Mouse (Mus musculus): ENCODE data around the gene Mthfsd. TPM values are rescaled to one million over a fixed set of nuclear protein-coding genes. Genes with fewer than 3 reads are reported as not detected.
A peak's percentile ranks its signal among the peaks of the same experiment; 100 is the strongest.

The Mthfsd gene
- total RNA-seq, 4 experiments from 2014 or later, result 11.8 to 14.2 (median 13.2) TPM

DNA sequence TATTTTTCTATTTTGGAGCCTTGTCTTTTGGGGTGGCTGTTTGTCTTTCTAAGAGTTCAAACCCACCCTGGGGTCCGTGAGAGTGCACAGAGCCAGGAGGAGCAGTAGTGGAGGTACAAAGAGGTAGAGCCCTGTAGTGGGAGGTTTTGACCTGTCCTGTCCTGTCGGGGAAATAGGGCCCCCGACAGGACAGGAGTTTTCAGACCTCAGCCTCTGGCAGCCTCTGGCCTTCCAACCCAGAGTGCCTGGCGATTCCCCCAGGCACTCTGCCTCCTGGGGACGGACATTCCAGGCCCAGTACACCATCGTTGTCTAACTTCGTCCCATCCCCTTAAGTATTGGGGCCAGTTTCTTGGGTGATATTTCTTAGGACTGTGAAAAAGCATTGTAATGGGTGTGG is 14.2 kb upstream of the Mthfsd start:
- no peak for DNase-seq (ENCODE audit: low spot score in 2 of 2)

DNA sequence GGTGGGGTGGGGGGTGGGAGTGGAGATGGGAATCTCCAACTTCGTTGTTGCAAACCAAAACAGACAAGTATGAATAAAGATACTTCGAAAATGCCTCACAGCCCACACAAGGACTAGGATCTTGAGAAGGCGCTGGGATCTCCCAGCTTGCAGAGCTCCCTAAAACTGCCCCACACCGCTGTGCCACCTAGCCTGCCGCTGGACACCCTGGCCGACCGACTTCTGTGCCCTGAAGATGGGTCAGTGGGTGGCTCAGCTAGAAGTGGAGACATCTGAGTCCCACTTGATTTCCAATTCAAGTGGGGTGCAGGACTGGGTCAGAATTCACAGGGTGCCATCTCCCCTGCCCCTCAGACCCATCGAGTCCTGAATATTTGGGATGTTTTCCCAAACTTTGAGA is 13.5 kb upstream of the Mthfsd start:
- DNase-seq (ENCODE audit: low spot score in 2 of 2), result no peak

DNA sequence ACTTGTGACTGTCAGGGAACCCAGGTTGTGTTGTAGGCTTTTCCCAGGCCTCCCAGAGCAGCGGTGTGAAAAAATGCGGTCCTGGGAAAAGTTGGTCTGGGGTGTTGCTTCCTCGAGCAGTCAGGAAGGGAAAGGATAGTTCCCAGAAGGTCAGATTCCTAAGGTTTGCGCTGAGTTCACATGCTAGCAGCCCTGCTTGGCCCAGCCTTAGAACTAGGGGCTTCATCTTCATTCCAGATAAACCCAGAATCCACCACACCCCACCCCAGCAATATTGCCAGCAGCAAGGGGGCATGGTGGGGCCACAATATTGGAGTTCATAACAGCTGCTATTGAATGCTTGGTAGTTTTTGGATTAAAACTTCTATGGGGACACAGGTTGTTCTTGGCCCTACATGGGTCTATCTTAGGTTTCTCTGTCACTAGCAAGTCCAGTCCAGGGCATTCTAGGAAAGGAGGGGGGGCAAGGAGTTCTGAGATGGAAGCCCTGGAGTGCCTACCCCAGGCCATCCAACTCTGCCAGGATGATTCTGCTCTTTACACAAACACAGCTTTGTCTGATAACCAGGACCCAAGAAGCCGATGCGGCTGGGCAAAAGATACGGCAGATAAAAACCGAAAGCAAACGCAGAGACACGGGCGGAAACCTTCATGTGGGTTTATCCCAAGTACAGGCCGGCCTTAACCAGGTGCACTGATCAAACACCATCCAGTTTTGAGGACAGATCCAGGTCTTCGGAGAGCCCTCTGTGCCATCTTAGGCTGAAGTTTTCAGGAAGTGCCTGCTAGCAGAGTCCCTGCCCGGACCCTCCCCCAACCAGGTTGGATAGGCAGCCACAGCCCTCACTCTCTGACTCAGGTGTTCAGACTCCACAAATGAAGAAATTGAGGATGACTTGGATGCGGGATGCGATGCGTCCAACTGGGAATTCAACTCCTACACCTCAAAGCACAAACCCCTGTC is 12.5 kb upstream of the Mthfsd start:
- no peak for DNase-seq (ENCODE audit: low spot score in 2 of 2)

DNA sequence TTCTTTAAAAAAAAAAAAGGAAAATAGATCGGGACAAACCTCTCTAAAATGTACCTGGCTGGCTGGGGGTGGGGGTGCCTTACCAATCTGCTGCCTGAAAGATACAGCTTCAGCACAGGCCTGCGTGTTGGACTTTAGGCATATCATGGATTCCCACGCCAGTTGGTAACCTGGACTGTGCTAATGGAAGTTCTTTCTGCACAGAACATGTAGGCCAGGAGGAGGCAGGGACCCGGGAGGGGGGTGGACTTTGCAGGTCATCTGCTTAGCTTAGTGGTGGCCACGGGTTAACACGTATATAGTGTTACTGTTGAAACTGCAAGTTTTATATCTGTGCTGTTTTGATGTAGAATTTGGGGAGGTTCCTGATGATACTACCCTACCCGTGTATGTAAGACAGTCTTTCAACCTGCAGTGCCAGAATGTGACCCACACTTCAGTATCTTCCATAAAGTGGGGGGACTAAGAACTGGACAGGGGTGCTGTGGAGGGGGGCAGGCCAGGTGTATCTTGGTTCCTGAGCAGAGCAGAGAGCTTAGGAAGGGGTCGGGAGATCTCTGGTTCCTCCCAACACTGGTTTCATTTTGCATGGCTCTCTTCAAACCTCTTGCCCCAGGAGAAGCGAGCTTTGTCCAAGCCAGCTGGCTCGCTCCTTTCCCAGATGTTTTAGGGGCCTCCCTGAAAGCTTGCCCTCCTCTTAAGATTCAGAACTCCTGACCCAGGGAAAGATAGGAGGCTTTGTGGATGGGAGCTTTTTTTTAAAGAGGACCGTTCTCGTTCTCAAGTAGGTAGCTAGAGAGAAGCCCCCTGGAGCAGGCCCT is 11.7 kb upstream of the Mthfsd start:
- DNase-seq (ENCODE audit: low spot score in 2 of 2), result no peak

DNA sequence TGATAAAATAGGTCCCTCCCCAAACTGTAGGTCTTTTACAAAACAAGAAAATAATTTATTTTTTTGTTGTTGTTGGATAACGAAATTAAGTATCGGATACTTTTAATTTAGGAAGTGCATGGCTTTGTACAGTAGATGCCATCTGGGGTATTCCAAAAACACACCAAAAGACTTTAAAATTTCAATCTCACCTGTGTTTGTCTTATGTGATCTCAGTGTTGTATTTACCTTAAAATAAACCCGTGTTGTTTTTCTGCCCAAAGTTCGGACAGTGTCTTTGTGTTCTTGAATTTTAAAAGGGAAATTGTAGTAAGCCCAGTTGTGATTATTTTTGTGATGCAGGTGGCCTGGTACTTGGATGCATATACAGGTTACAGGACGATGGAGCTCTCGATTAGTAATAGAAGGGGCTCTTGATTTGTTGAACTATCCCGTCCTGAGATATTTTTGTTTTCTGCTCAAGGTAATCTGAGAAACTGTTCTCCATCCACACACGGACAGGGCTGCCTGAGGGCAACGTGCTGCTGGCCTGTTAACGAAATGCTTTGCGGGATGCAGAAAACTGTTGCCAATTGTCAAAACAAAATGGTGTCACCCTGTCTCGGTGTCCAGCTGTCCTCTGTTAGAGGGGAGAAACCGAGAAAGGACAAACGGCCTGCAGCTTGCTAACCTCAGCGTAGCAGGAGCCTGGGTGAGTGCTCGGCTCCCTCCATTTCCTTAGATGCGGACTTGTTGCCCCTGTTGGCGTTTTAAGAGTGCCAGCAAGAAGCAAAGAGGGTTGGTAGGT is 10.6 kb upstream of the Mthfsd start:
- DNase-seq (ENCODE audit: low spot score in 2 of 2), result no peak

- no peak for DNase-seq (ENCODE audit: low spot score in 2 of 2)
Observed at GRCm38 (mm10) chr8:121117906-121118305, 9.7 kb upstream of the Mthfsd start.

GRCm38 (mm10) chr8:121117186-121117651 is 9.0 kb upstream of the Mthfsd start:
- no peak for DNase-seq (ENCODE audit: low spot score in 2 of 2)

- no peak for DNase-seq (ENCODE audit: low spot score in 2 of 2)
Observed at GRCm38 (mm10) chr8:121116591-121117185, 8.5 kb upstream of the Mthfsd start.

GRCm38 (mm10) chr8:121115948-121116347 is 7.8 kb upstream of the Mthfsd start, which contains the start of gene Foxc2:
TSS of gene Foxc2 (plus strand) at chr8:121116171.
- peak; percentile 72 to 76 for DNase-seq (ENCODE audit: low spot score in 2 of 2)

DNA sequence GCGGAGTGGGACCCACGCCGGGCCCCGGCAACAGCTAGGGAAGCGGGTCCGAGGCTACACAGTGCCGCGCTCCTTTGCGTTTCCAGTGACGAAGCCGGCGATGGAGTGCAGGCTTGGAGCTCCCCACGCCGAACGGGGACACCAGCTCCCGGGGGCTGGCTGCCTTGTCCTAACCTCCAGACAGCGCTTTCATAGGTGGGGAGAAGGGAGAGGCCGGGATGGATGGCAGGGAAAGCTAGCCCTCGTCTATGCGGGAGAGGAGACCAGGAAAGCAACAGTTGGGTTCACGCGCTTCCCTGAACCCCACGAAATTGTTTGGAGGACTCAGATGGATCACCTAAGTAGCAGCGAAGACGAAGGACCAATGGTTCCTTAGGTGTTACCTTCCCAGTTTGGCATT is 6.9 kb upstream of the Mthfsd start:
- no peak for DNase-seq (ENCODE audit: low spot score in 2 of 2)

DNA sequence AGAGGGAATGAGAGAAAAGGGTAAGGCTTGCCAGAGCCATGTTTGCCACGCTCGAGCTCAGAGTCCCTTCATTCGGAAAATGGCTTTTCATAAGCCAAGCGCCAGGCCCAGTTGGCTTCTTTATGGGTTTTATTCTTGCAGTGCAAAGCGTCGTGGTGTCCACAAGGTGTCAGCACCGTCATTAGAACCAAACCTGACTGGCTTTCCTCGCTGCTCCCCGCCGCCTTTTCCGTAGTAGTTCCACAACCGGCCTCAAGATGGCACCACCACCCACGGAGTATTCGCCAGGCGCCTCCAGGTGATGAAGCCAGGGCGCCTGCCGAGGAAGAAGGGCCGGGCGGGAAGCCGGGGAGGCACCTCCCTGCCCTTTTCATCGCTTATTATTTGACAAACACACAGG is 5.1 kb upstream of the Mthfsd start:
- DNase-seq (ENCODE audit: low spot score in 2 of 2), result peak; percentile 89 to 94

- DNase-seq (ENCODE audit: low spot score in 2 of 2), result no peak
Observed at GRCm38 (mm10) chr8:121111145-121111907, 3.1 kb upstream of the Mthfsd start.

DNA sequence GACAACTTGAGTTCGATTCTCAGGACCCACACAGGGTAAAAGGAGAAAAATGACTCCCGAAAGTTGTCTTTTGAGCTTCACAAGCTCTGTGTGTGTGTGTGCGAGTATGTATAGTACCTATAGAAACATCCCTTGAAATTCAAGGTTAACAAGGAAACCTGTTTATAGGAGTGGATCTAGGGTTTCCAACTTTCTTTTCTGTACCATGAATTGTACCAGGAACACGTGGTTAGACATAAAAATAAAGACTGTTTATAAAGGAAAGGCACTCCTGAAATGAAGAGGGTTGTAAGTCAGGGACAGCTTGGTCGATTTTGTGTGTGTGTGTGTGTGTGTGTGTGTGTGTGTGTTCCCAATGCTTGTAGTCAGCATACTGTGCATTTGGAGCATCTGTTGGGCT is 465 bp upstream of the Mthfsd start:
- DNase-seq (ENCODE audit: low spot score in 2 of 2), result no peak

GRCm38 (mm10) chr8:121104049-121104818 is 4.0 kb downstream of the Mthfsd start:
- peak; percentile 30 to 37 for DNase-seq (ENCODE audit: low spot score in 2 of 2)

DNA sequence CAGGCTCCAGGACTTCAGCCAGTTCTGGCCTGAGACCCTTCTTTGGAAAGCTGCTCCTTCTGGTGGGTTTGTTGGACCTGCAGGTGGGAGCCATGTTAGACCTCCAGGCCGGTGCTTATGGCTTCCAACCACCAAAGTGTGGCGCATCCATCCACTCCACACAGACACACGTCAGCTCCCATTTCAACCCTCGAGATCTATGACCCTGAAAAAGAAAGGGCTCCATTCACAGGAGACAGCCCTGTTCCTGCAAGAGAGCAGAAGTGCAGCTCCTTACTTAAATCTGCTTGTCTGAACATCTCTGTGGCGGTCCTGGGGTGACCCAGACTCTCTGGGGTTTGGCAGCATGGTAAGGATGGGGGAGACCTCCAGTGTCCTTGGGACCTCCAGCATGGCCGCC is 14.7 kb downstream of the Mthfsd start:
- DNase-seq (ENCODE audit: low spot score in 2 of 2), result no peak

DNA sequence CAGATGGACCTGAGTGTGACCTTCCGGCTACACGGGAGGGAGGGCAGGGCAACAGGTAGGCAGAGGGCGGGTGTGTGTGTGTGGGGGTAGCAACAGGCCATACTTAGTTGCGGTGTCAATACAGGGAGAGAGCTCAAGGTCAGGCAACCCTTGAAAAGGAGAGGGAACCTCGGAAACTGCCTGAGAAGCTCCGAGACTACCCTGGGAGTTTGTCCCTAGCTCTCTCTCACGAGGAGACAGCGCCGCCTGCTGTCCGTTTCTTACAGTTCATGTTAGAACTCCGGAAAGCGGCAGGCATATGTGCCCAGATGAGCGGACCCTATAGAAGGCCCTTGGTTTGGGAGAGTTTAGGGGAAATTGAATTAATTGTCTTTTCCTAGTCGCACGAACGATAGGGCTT is 15.6 kb downstream of the Mthfsd start:
- peak; percentile 52 to 59 for DNase-seq (ENCODE audit: low spot score in 2 of 2)

GRCm38 (mm10) chr8:121092141-121092540 is 16.1 kb downstream of the Mthfsd start:
- no peak for DNase-seq (ENCODE audit: low spot score in 2 of 2)

- DNase-seq (ENCODE audit: low spot score in 2 of 2), result no peak
Observed at GRCm38 (mm10) chr8:121090716-121091115, 17.5 kb downstream of the Mthfsd start.

GRCm38 (mm10) chr8:121089631-121090380 is 18.4 kb downstream of the Mthfsd start:
- no peak for DNase-seq (ENCODE audit: low spot score in 2 of 2)

All from gastrocnemius, adult 8-10 months (tissue).